In genomic region chr1:90092816-90093493, GRCm38 (mm10) we compare ENCODE assay signal across 24 mouse cellular contexts.
DNase-seq lines count a peak whose midpoint lies in the region; ATAC-seq and TF ChIP-seq lines count a peak whose summit lies in the region.
"Had no signal": no experiment of that assay in that cellular context is flagged by ENCODE, and none has a peak within 500 bp of the region (broad histone marks: within the 10 kb centered on the region; RNA-seq: fewer than 3 reads in every experiment).

No protein-coding gene starts in this region.

- H3K4me1 ChIP-seq in intestine, postnatal 0 days (replicated peaks; ENCODE audit: control insufficient read depth, insufficient read depth, low read length) = no peaks in the 10 kb centered on the region
- no peaks in the 10 kb centered on the region for H3K4me1 ChIP-seq in intestine, embryonic 16.5 days (ENCODE audit: control insufficient read depth, insufficient read depth, low read length)
- peaks cover 2% of the 10 kb centered on the region; the same call in 1 of the 2 replicates for H3K4me1 ChIP-seq in embryonic facial prominence, embryonic 14.5 days (ENCODE audit: control insufficient read depth, insufficient read depth, low read length)
- H3K4me1 ChIP-seq in midbrain, embryonic 13.5 days (replicated peaks) = peaks cover 5% of the 10 kb centered on the region; the same call in 1 of the 2 replicates
- H3K4me1 ChIP-seq in cerebellum, adult 2 months (ENCODE audit: control insufficient read depth, insufficient read depth, low read length) = no peaks in the 10 kb centered on the region
- H3K4me1 ChIP-seq in midbrain, postnatal 0 days (ENCODE audit: insufficient read depth, low read length) = no peaks in the 10 kb centered on the region
- H3K4me1 ChIP-seq: hindbrain, embryonic 12.5 days; neural tube, embryonic 12.5 days had no signal

- no peaks in the 10 kb centered on the region for H3K9me3 ChIP-seq in intestine, postnatal 0 days (ENCODE audit: control insufficient read depth)
- H3K9me3 ChIP-seq in intestine, embryonic 16.5 days (ENCODE audit: control insufficient read depth, low read length) = no peaks in the 10 kb centered on the region
- H3K9me3 ChIP-seq in embryonic facial prominence, embryonic 14.5 days (ENCODE audit: control insufficient read depth, low read length) = peaks cover 5% of the 10 kb centered on the region
- no peaks in the 10 kb centered on the region for H3K9me3 ChIP-seq in midbrain, embryonic 13.5 days
- no peaks in the 10 kb centered on the region for H3K9me3 ChIP-seq in midbrain, postnatal 0 days (ENCODE audit: low read length)
- H3K9me3 ChIP-seq: hindbrain, embryonic 12.5 days; neural tube, embryonic 12.5 days had no signal

- H3K9ac ChIP-seq in intestine, postnatal 0 days (ENCODE audit: low read depth, low read length) = no peak overlapping the region
- H3K9ac ChIP-seq in intestine, embryonic 16.5 days (ENCODE audit: low read depth, low read length) = no peak overlapping the region
- no peak overlapping the region for H3K9ac ChIP-seq in embryonic facial prominence, embryonic 14.5 days (ENCODE audit: low read depth, low read length)
- H3K9ac ChIP-seq in midbrain, embryonic 13.5 days (replicated peaks) = no peak overlapping the region
- no peak overlapping the region for H3K9ac ChIP-seq in midbrain, postnatal 0 days (replicated peaks; ENCODE audit: low read length, poor library complexity, severe bottlenecking)
- H3K9ac ChIP-seq: heart, embryonic 13.5 days; hindbrain, embryonic 12.5 days; neural tube, embryonic 12.5 days had no signal

- H3K4me3 ChIP-seq in intestine, postnatal 0 days (ENCODE audit: low read depth, low read length) = no peak overlapping the region
- no peak overlapping the region for H3K4me3 ChIP-seq in intestine, embryonic 16.5 days (ENCODE audit: low read length)
- H3K4me3 ChIP-seq in embryonic facial prominence, embryonic 14.5 days (ENCODE audit: low read depth, low read length) = no peak overlapping the region
- H3K4me3 ChIP-seq in midbrain, embryonic 13.5 days (replicated peaks) = no peak overlapping the region
- H3K4me3 ChIP-seq in cerebellum, adult 2 months (replicated peaks; ENCODE audit: insufficient read depth, low read depth, low read length) = no peak overlapping the region
- H3K4me3 ChIP-seq in midbrain, postnatal 0 days (ENCODE audit: low read depth, low read length) = no peak overlapping the region
- H3K4me3 ChIP-seq: heart, adult 2 months; heart, embryonic 13.5 days; hindbrain, embryonic 12.5 days; neural tube, embryonic 12.5 days had no signal

- ATAC-seq in intestine, postnatal 0 days = no peak
- ATAC-seq in intestine, embryonic 16.5 days = no peak
- ATAC-seq in embryonic facial prominence, embryonic 14.5 days (ENCODE audit: low read depth) = peak; percentile 71; the same call in 1 of the 2 replicates
- ATAC-seq in midbrain, embryonic 13.5 days = no peak
- ATAC-seq in midbrain, postnatal 0 days (ENCODE audit: low FRiP score) = no peak
- ATAC-seq: forebrain, embryonic 16.5 days; lung, postnatal 0 days; Patski had no signal

- 69% methylated on average over 10 of the region's 10 CpGs for WGBS in intestine, postnatal 0 days
- 80% methylated on average over 10 of the region's 10 CpGs for WGBS in intestine, embryonic 16.5 days
- WGBS in embryonic facial prominence, embryonic 14.5 days = 78% methylated on average over 10 of the region's 10 CpGs
- WGBS in midbrain, embryonic 13.5 days = 86% methylated on average over 10 of the region's 10 CpGs
- WGBS in cerebellum, adult 2 months = 68% methylated on average over 10 of the region's 10 CpGs
- WGBS in midbrain, postnatal 0 days = 81% methylated on average over 10 of the region's 10 CpGs

- no peak overlapping the region for H3K4me2 ChIP-seq in intestine, postnatal 0 days (replicated peaks; ENCODE audit: low read depth)
- no peak overlapping the region for H3K4me2 ChIP-seq in intestine, embryonic 16.5 days (ENCODE audit: low read depth, low read length)
- no peak overlapping the region for H3K4me2 ChIP-seq in embryonic facial prominence, embryonic 14.5 days (ENCODE audit: low read depth, low read length)
- H3K4me2 ChIP-seq in midbrain, embryonic 13.5 days (replicated peaks) = no peak overlapping the region
- no peak overlapping the region for H3K4me2 ChIP-seq in midbrain, postnatal 0 days (ENCODE audit: low read depth, low read length, poor library complexity, severe bottlenecking)
- H3K4me2 ChIP-seq: heart, embryonic 13.5 days; hindbrain, embryonic 12.5 days; midbrain, embryonic 11.5 days; neural tube, embryonic 12.5 days had no signal

- peak; percentile 38; the same call in 1 of the 2 replicates for TF ChIP-seq CTCF in intestine, postnatal 0 days (IDR thresholded peaks at IDR 0.05; ENCODE audit: low read depth)
- TF ChIP-seq CTCF in cerebellum, adult 2 months (IDR thresholded peaks at IDR 0.05; ENCODE audit: borderline replicate concordance, insufficient read depth, low read depth, low read length) = no peak
- TF ChIP-seq CTCF in midbrain, postnatal 0 days (IDR thresholded peaks at IDR 0.05) = no peak

- TF ChIP-seq POLR2A in cerebellum, adult 2 months (IDR thresholded peaks at IDR 0.05; ENCODE audit: borderline replicate concordance, insufficient read depth, low read length) = no peak

- H3K27me3 ChIP-seq in intestine, postnatal 0 days (replicated peaks; ENCODE audit: control insufficient read depth, insufficient read depth, low read length) = no peaks in the 10 kb centered on the region
- H3K27me3 ChIP-seq in intestine, embryonic 16.5 days (replicated peaks; ENCODE audit: control insufficient read depth, insufficient read depth, low read length) = no peaks in the 10 kb centered on the region
- H3K27me3 ChIP-seq in embryonic facial prominence, embryonic 14.5 days (replicated peaks; ENCODE audit: control insufficient read depth, insufficient read depth, low read length) = no peaks in the 10 kb centered on the region; the same call in 1 of the 2 replicates
- H3K27me3 ChIP-seq in midbrain, embryonic 13.5 days = peaks cover 7% of the 10 kb centered on the region
- no peaks in the 10 kb centered on the region; the same call in 1 of the 2 replicates for H3K27me3 ChIP-seq in cerebellum, adult 2 months (ENCODE audit: control insufficient read depth, insufficient read depth, low read length)
- no peaks in the 10 kb centered on the region for H3K27me3 ChIP-seq in midbrain, postnatal 0 days (ENCODE audit: insufficient read depth, low read length)
- H3K27me3 ChIP-seq: heart, embryonic 13.5 days; hindbrain, embryonic 12.5 days; neural tube, embryonic 12.5 days; Patski had no signal

- no peaks in the 10 kb centered on the region for H3K36me3 ChIP-seq in intestine, postnatal 0 days (ENCODE audit: control insufficient read depth, insufficient read depth)
- H3K36me3 ChIP-seq in intestine, embryonic 16.5 days (ENCODE audit: control insufficient read depth, insufficient read depth, low read length) = no peaks in the 10 kb centered on the region
- no peaks in the 10 kb centered on the region for H3K36me3 ChIP-seq in embryonic facial prominence, embryonic 14.5 days (ENCODE audit: control insufficient read depth, insufficient read depth, low read length)
- no peaks in the 10 kb centered on the region for H3K36me3 ChIP-seq in midbrain, embryonic 13.5 days
- H3K36me3 ChIP-seq in midbrain, postnatal 0 days (ENCODE audit: insufficient read depth, low read length) = no peaks in the 10 kb centered on the region
- H3K36me3 ChIP-seq: G1E; heart, embryonic 13.5 days; hindbrain, embryonic 12.5 days; neural tube, embryonic 12.5 days had no signal

- no peak overlapping the region for H3K27ac ChIP-seq in intestine, postnatal 0 days (ENCODE audit: low read depth, low read length)
- no peak overlapping the region for H3K27ac ChIP-seq in intestine, embryonic 16.5 days (ENCODE audit: low read length)
- H3K27ac ChIP-seq in embryonic facial prominence, embryonic 14.5 days (replicated peaks; ENCODE audit: low read depth, low read length) = peak overlapping the region; percentile 33; the same call in 1 of the 2 replicates
- no peak overlapping the region for H3K27ac ChIP-seq in midbrain, embryonic 13.5 days
- H3K27ac ChIP-seq in cerebellum, adult 2 months (ENCODE audit: insufficient read depth, low read length) = no peak overlapping the region
- H3K27ac ChIP-seq in midbrain, postnatal 0 days (ENCODE audit: low read depth, low read length) = no peak overlapping the region
- H3K27ac ChIP-seq: heart, adult 2 months; heart, embryonic 13.5 days; hindbrain, embryonic 12.5 days; neural tube, embryonic 12.5 days had no signal

- DNase-seq in embryonic facial prominence, embryonic 14.5 days (ENCODE audit: low spot score) = peak; percentile 55
- peak; percentile 33 for DNase-seq in kidney, adult 9 months
- peak; percentile 17 to 48 for DNase-seq in kidney, postnatal 25 days
- no peak for DNase-seq in cerebellum, adult 2 months
- DNase-seq in midbrain, postnatal 0 days (ENCODE audit: low spot score) = no peak
- DNase-seq: cerebellum, adult 11-12 months; cerebellum, postnatal 14 days; gastrocnemius, postnatal 36 days; heart, adult 2 months; heart, postnatal 14 days; right cerebral cortex, postnatal 25 days; thymus, adult 18-20 months; thymus, postnatal 36 days had no signal

Comparison
In these comparisons a context has a peak if more than half of its experiments do, and no peak if none do; other contexts are left out.
1. DNase-seq: peak in embryonic facial prominence, embryonic 14.5 days (single experiment), kidney, adult 9 months (single experiment) and kidney, postnatal 25 days (2 of 2); none in cerebellum, adult 2 months (0 of 2) and midbrain, postnatal 0 days (single experiment).